Mouse (Mus musculus): ENCODE data around the gene Lypd6. TPM values are rescaled to one million over a fixed set of nuclear protein-coding genes. Genes with fewer than 3 reads are reported as not detected.

Lypd6 gene
- polyA plus RNA-seq, 1 experiment from 2014 or later, result 0.28 TPM

- no peaks in the 10 kb centered on the region for H3K4me1 ChIP-seq (ENCODE audit: insufficient read depth)
- no peak overlapping the region for H3K27ac ChIP-seq (ENCODE audit: low read depth)
- H3K4me2 ChIP-seq (ENCODE audit: low read depth, low read length), result no peak overlapping the region
- no peaks in the 10 kb centered on the region for H3K27me3 ChIP-seq (ENCODE audit: insufficient read depth, low read length)
- WGBS (ENCODE audit: insufficient replicate concordance), result 70% methylated on average over 2 of the region's 2 CpGs
- no peak overlapping the region for H3K9ac ChIP-seq (replicated peaks)
- no peak overlapping the region for H3K4me3 ChIP-seq (ENCODE audit: low read depth, low read length)
- H3K36me3 ChIP-seq (replicated peaks; ENCODE audit: insufficient read depth, low read length), result no peaks in the 10 kb centered on the region
- H3K9me3 ChIP-seq (ENCODE audit: low read length), result no peaks in the 10 kb centered on the region
- no peak for DNase-seq
- ATAC-seq, result no peak
- TF ChIP-seq CTCF (IDR thresholded peaks at IDR 0.05; ENCODE audit: low read depth) (no peak), EP300 (IDR thresholded peaks at IDR 0.05; ENCODE audit: low read depth) (no peak)
Observed at GRCm38 (mm10) chr2:50151401-50151800, 85.2 kb downstream of the Lypd6 start.

- TF ChIP-seq EP300 (IDR thresholded peaks at IDR 0.05; ENCODE audit: low read depth), result no peak
- TF ChIP-seq CTCF (IDR thresholded peaks at IDR 0.05; ENCODE audit: low read depth), result no peak
- Histone ChIP-seq H3K36me3 (replicated peaks; ENCODE audit: insufficient read depth, low read length) (no peaks in the 10 kb centered on the region), H3K9ac (replicated peaks) (no peak overlapping the region), H3K9me3 (ENCODE audit: low read length) (no peaks in the 10 kb centered on the region), H3K4me1 (ENCODE audit: insufficient read depth) (no peaks in the 10 kb centered on the region), H3K27me3 (ENCODE audit: insufficient read depth, low read length) (no peaks in the 10 kb centered on the region), H3K4me2 (ENCODE audit: low read depth, low read length) (no peak overlapping the region), H3K4me3 (ENCODE audit: low read depth, low read length) (no peak overlapping the region), H3K27ac (ENCODE audit: low read depth) (no peak overlapping the region)
- 77% methylated on average over 3 of the region's 3 CpGs for WGBS (ENCODE audit: insufficient replicate concordance)
- ATAC-seq, result no peak
- no peak for DNase-seq
Observed at GRCm38 (mm10) chr2:50151879-50152278, 85.7 kb downstream of the Lypd6 start.

- no peak overlapping the region for H3K27ac ChIP-seq (ENCODE audit: low read depth)
Observed at GRCm38 (mm10) chr2:50156009-50156408, 89.8 kb downstream of the Lypd6 start.

GRCm38 (mm10) chr2:50160069-50160468, 93.8 kb downstream of the Lypd6 start:
- no peak overlapping the region for H3K27ac ChIP-seq (ENCODE audit: low read depth)
- no peak overlapping the region for H3K9ac ChIP-seq (replicated peaks)
- no peaks in the 10 kb centered on the region for H3K9me3 ChIP-seq (ENCODE audit: low read length)
- no peak for ATAC-seq
- WGBS (ENCODE audit: insufficient replicate concordance), result 88% methylated on average over 3 of the region's 3 CpGs
- no peaks in the 10 kb centered on the region for H3K27me3 ChIP-seq (ENCODE audit: insufficient read depth, low read length)
- DNase-seq, result no peak
- no peak overlapping the region for H3K4me2 ChIP-seq (ENCODE audit: low read depth, low read length)
- H3K36me3 ChIP-seq (replicated peaks; ENCODE audit: insufficient read depth, low read length), result no peaks in the 10 kb centered on the region
- no peaks in the 10 kb centered on the region for H3K4me1 ChIP-seq (ENCODE audit: insufficient read depth)
- H3K4me3 ChIP-seq (ENCODE audit: low read depth, low read length), result no peak overlapping the region
- TF ChIP-seq CTCF (IDR thresholded peaks at IDR 0.05; ENCODE audit: low read depth), result no peak
- no peak for TF ChIP-seq EP300 (IDR thresholded peaks at IDR 0.05; ENCODE audit: low read depth)

More at GRCm38 (mm10) chr2:50156009-50156408, 89.8 kb downstream of the Lypd6 start:
- ATAC-seq, result no peak
- Histone ChIP-seq H3K9me3 (ENCODE audit: low read length) (no peaks in the 10 kb centered on the region), H3K36me3 (replicated peaks; ENCODE audit: insufficient read depth, low read length) (no peaks in the 10 kb centered on the region), H3K27me3 (ENCODE audit: insufficient read depth, low read length) (no peaks in the 10 kb centered on the region), H3K9ac (replicated peaks) (no peak overlapping the region), H3K4me2 (ENCODE audit: low read depth, low read length) (no peak overlapping the region), H3K4me3 (ENCODE audit: low read depth, low read length) (no peak overlapping the region), H3K4me1 (ENCODE audit: insufficient read depth) (no peaks in the 10 kb centered on the region)
- TF ChIP-seq CTCF (IDR thresholded peaks at IDR 0.05; ENCODE audit: low read depth), result no peak
- no peak for TF ChIP-seq EP300 (IDR thresholded peaks at IDR 0.05; ENCODE audit: low read depth)
- no peak for DNase-seq
- 82% methylated on average over 10 of the region's 10 CpGs for WGBS (ENCODE audit: insufficient replicate concordance)

- Histone ChIP-seq H3K27me3 (ENCODE audit: insufficient read depth, low read length) (no peaks in the 10 kb centered on the region), H3K4me1 (ENCODE audit: insufficient read depth) (no peaks in the 10 kb centered on the region), H3K4me2 (ENCODE audit: low read depth, low read length) (no peak overlapping the region), H3K36me3 (replicated peaks; ENCODE audit: insufficient read depth, low read length) (no peaks in the 10 kb centered on the region), H3K9ac (replicated peaks) (no peak overlapping the region), H3K9me3 (ENCODE audit: low read length) (no peaks in the 10 kb centered on the region), H3K27ac (ENCODE audit: low read depth) (no peak overlapping the region), H3K4me3 (ENCODE audit: low read depth, low read length) (no peak overlapping the region)
- DNase-seq (no peak), ATAC-seq (no peak)
- TF ChIP-seq EP300 (IDR thresholded peaks at IDR 0.05; ENCODE audit: low read depth) (no peak), CTCF (IDR thresholded peaks at IDR 0.05; ENCODE audit: low read depth) (no peak)
- WGBS (ENCODE audit: insufficient replicate concordance), result 76% methylated on average over 8 of the region's 8 CpGs
Observed at GRCm38 (mm10) chr2:50163608-50164007, 97.4 kb downstream of the Lypd6 start.

GRCm38 (mm10) chr2:50165277-50165676, 99.0 kb downstream of the Lypd6 start:
- Histone ChIP-seq H3K27ac (ENCODE audit: low read depth) (no peak overlapping the region), H3K27me3 (ENCODE audit: insufficient read depth, low read length) (no peaks in the 10 kb centered on the region), H3K9ac (replicated peaks) (no peak overlapping the region), H3K4me1 (ENCODE audit: insufficient read depth) (no peaks in the 10 kb centered on the region), H3K9me3 (ENCODE audit: low read length) (no peaks in the 10 kb centered on the region), H3K4me2 (ENCODE audit: low read depth, low read length) (no peak overlapping the region), H3K4me3 (ENCODE audit: low read depth, low read length) (no peak overlapping the region), H3K36me3 (replicated peaks; ENCODE audit: insufficient read depth, low read length) (no peaks in the 10 kb centered on the region)
- WGBS (ENCODE audit: insufficient replicate concordance), result 57% methylated on average over 6 of the region's 6 CpGs
- TF ChIP-seq EP300 (IDR thresholded peaks at IDR 0.05; ENCODE audit: low read depth) (no peak), CTCF (IDR thresholded peaks at IDR 0.05; ENCODE audit: low read depth) (no peak)
- ATAC-seq (no peak), DNase-seq (no peak)

GRCm38 (mm10) chr2:50166082-50166481, 99.9 kb downstream of the Lypd6 start:
- Histone ChIP-seq H3K9me3 (ENCODE audit: low read length) (no peaks in the 10 kb centered on the region), H3K27ac (ENCODE audit: low read depth) (no peak overlapping the region), H3K4me1 (ENCODE audit: insufficient read depth) (no peaks in the 10 kb centered on the region), H3K4me3 (ENCODE audit: low read depth, low read length) (no peak overlapping the region), H3K36me3 (replicated peaks; ENCODE audit: insufficient read depth, low read length) (no peaks in the 10 kb centered on the region), H3K9ac (replicated peaks) (no peak overlapping the region), H3K4me2 (ENCODE audit: low read depth, low read length) (no peak overlapping the region), H3K27me3 (ENCODE audit: insufficient read depth, low read length) (no peaks in the 10 kb centered on the region)
- 64% methylated on average over 5 of the region's 5 CpGs for WGBS (ENCODE audit: insufficient replicate concordance)
- TF ChIP-seq CTCF (IDR thresholded peaks at IDR 0.05; ENCODE audit: low read depth), result no peak
- TF ChIP-seq EP300 (IDR thresholded peaks at IDR 0.05; ENCODE audit: low read depth), result no peak
- ATAC-seq (no peak), DNase-seq (no peak)

Data from liver, postnatal 0 days (tissue).